Mouse (Mus musculus): ENCODE results near the gene Stard8. TPM values are rescaled to one million over a fixed set of nuclear protein-coding genes. Genes with fewer than 3 reads are reported as not detected.
"Not testable (repeated sequence)": the region's sequence is repeated elsewhere in the genome, so short reads cannot be mapped to it uniquely, and the experiment has no call there.

Gene Stard8
- polyA plus RNA-seq, 1 experiment from 2014 or later = 6.0 TPM

GRCm38 (mm10) chrX:99075111-99075510, 72.1 kb downstream of the Stard8 start:
- Histone ChIP-seq H3K9me3 (no peaks in the 10 kb centered on the region), H3K27me3 (no peaks in the 10 kb centered on the region; the same call in 1 of the 2 replicates), H3K27ac (no peak overlapping the region), H3K4me1 (replicated peaks) (no peaks in the 10 kb centered on the region), H3K9ac (no peak overlapping the region), H3K36me3 (no peaks in the 10 kb centered on the region), H3K4me2 (no peak overlapping the region), H3K4me3 (no peak overlapping the region)
- 84% methylated on average over 5 of the region's 5 CpGs for WGBS
- ATAC-seq (ENCODE audit: low FRiP score) = no peak

GRCm38 (mm10) chrX:99076460-99076859, 73.4 kb downstream of the Stard8 start:
- WGBS = 79% methylated on average over 4 of the region's 4 CpGs
- no peaks in the 10 kb centered on the region for H3K4me1 ChIP-seq (replicated peaks)
- no peak overlapping the region for H3K9ac ChIP-seq
- H3K4me3 ChIP-seq = no peak overlapping the region
- ATAC-seq (ENCODE audit: low FRiP score) = no peak
- H3K9me3 ChIP-seq = no peaks in the 10 kb centered on the region
- H3K4me2 ChIP-seq = no peak overlapping the region
- H3K36me3 ChIP-seq = no peaks in the 10 kb centered on the region
- no peak overlapping the region for H3K27ac ChIP-seq
- H3K27me3 ChIP-seq = no peaks in the 10 kb centered on the region

- H3K27me3 ChIP-seq; H3K27ac ChIP-seq; H3K9ac ChIP-seq; H3K36me3 ChIP-seq; H3K4me3 ChIP-seq; H3K4me1 ChIP-seq (replicated peaks); H3K4me2 ChIP-seq; H3K9me3 ChIP-seq: not testable (repeated sequence)
- WGBS = 83% methylated on average over 5 of the region's 7 CpGs
- ATAC-seq (ENCODE audit: low FRiP score) = peak; percentile 65
Observed at GRCm38 (mm10) chrX:99078374-99078892, 75.4 kb downstream of the Stard8 start.

- no peak for ATAC-seq (ENCODE audit: low FRiP score)
- no peak overlapping the region for H3K4me3 ChIP-seq
- peaks cover 26% of the 10 kb centered on the region; the same call in 1 of the 2 replicates for H3K27me3 ChIP-seq
- no peaks in the 10 kb centered on the region for H3K36me3 ChIP-seq
- H3K4me2 ChIP-seq = no peak overlapping the region
- no peaks in the 10 kb centered on the region for H3K9me3 ChIP-seq
- H3K27ac ChIP-seq = no peak overlapping the region
- no peaks in the 10 kb centered on the region for H3K4me1 ChIP-seq (replicated peaks)
- no peak overlapping the region for H3K9ac ChIP-seq
- WGBS = 66% methylated on average over 2 of the region's 2 CpGs
Observed at GRCm38 (mm10) chrX:99092704-99093103, 89.7 kb downstream of the Stard8 start.

GRCm38 (mm10) chrX:99111088-99111724, 108.2 kb downstream of the Stard8 start:
- not testable (repeated sequence) for H3K4me1 ChIP-seq (replicated peaks); H3K36me3 ChIP-seq; H3K9ac ChIP-seq; H3K4me2 ChIP-seq; H3K4me3 ChIP-seq; H3K27me3 ChIP-seq; H3K9me3 ChIP-seq; H3K27ac ChIP-seq
- 75% methylated on average over 7 of the region's 10 CpGs for WGBS
- ATAC-seq (ENCODE audit: low FRiP score) = 0 out of 2 replicates have a peak, but pooled peaks have one; percentile 24

- no peaks in the 10 kb centered on the region for H3K4me1 ChIP-seq (replicated peaks)
- no peaks in the 10 kb centered on the region for H3K36me3 ChIP-seq
- H3K9me3 ChIP-seq = no peaks in the 10 kb centered on the region
- no peak overlapping the region for H3K4me2 ChIP-seq
- no peak overlapping the region for H3K9ac ChIP-seq
- no peak overlapping the region for H3K4me3 ChIP-seq
- H3K27ac ChIP-seq = no peak overlapping the region
- H3K27me3 ChIP-seq = peaks cover 14% of the 10 kb centered on the region; the same call in 1 of the 2 replicates
- ATAC-seq (ENCODE audit: low FRiP score) = no peak
- 90% methylated on average over 5 of the region's 5 CpGs for WGBS
Observed at GRCm38 (mm10) chrX:99119510-99119909, 116.5 kb downstream of the Stard8 start.

Other genes with a start within 250 kb of the Stard8 start
- 44.0 and 45.8 TPM in 2 replicates for gene Ophn1, start 112.2 kb upstream of the Stard8 start, polyA plus RNA-seq (2015; fragmentation: Nextera tagmentation; extraction: Ambion mirVana)
- 19.9 and 21.3 TPM in 2 replicates for gene Yipf6, start 66.9 kb upstream of the Stard8 start, polyA plus RNA-seq (2015; fragmentation: Nextera tagmentation; extraction: Ambion mirVana)
- gene Efnb1, start 132.9 kb downstream of the Stard8 start, polyA plus RNA-seq (2015; fragmentation: Nextera tagmentation; extraction: Ambion mirVana) = 26.6 and 33.0 TPM in 2 replicates